Mouse (Mus musculus): Measurements from ENCODE around the gene Dnajb14.

- TF ChIP-seq POLR2A (IDR thresholded peaks at IDR 0.05; ENCODE audit: borderline replicate concordance, low read depth, low read length) (no peak), CTCF (IDR thresholded peaks at IDR 0.05; ENCODE audit: low read depth, low read length) (no peak)
These were observed 6.0 kb upstream of the Dnajb14 start for GRCm38 (mm10) chr3:137861436-137861835.

Measured in bone marrow macrophage, adult 2 months (primary cell).